Mouse (Mus musculus) embryonic fibroblast, embryonic 13.5 days (primary cell): ENCODE results near the gene Arl4c.

ENCODE experiments used
- CTCF ChIP-seq: IDR thresholded peaks from 2 replicates; pipeline ENCODE4 v1.5.1; 2011; ENCODE audit warnings: mild to moderate bottlenecking, control low read depth, low read length, moderate library complexity, borderline replicate concordance; ENCODE audit not compliant: insufficient read depth
- POLR2A ChIP-seq: IDR thresholded peaks from 2 replicates; pipeline ENCODE4 v1.6.1; 2011; ENCODE audit warnings: low read depth, mild to moderate bottlenecking, control low read depth, low read length, moderate library complexity

GRCm38 (mm10) chr1:88684765-88685164, 17.3 kb downstream of the Arl4c start:
- TF ChIP-seq POLR2A = no peak
- no peak for TF ChIP-seq CTCF
